Mouse (Mus musculus) right cerebral cortex, adult 2 months (tissue): ENCODE data around the gene Ccpg1os.

Experiments used
- DNase-seq, 2 experiments: peaks; one replicate each; pipeline ENCODE4 v3.0.0; 2021 to 2022; ENCODE audit warnings: low spot score in 2 of 2

Gene Ccpg1os

DNA sequence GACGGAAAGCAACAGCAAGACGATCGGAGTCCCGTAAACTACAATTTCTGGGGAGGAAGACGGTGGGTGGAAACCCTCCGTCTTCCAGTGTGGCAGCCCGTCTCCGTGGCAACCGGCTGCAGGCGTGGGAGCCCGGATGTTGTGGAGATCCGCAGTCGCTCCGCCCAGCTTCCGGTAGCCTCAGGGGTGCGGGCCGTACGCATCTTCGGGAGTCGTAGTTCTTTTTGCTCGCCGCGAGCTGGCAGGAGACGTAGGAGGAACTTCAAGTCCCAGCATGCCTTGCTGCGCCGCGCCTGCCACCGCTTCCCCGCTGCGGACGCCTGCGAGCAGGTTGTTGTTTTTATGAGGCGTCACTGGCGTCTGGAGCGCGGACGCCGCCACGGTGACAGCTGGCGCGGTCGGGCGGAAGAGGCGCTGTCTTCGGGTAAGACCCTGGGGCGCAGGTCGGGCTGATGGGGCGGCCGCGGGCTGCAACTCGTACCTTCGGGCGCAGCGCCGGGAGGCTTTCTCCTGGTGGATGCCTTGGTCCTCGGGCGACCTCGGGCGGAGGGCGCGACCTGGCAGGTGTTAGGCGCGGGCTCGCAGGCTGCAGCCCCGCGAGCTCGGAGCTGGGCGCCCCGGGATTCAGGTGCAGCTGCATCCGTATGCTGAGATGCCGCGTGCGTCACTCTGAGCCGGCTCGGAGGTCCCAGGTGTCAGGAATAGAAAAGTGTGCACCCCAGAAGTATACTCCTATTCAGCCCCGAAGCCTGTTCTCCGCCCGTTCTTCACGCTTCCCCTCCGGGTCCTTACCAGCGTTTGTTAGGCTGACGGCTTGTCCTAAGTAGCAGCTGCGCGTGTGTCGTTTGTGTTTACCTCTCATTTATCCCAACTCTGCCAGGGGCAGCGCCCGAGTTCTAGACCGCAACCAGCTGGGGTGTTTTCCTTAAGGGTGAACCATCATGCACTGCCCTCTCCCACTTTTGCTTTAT, at the start of gene Ccpg1os, which contains the start of gene Ccpg1:
Gene Ccpg1os (minus strand): TSS at position 133 of the 971 bp plus-strand sequence.
Gene Ccpg1 (plus strand): TSS at position 180 of the 971 bp plus-strand sequence.
- peak; percentile 97 to 98 for DNase-seq

DNA sequence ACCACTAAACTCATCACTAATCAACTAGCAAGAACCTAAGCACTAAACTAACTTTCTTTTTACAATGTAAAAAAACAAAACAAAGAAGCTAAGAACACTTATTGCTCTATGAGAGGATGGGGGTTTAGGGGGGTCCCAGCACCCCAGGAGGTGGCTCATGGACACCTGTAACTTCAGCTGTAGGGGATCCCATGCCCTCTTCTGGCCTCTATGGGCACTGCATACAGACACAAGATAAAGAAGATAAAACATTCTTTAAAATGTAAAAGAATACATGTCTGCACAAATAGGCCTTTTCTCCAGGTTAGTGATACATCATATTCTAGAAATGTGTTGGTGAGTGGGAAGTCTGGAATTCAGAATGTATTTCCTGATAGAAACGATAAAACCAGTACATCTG, 48.2 kb upstream of the Ccpg1os start:
- no peak for DNase-seq

DNA sequence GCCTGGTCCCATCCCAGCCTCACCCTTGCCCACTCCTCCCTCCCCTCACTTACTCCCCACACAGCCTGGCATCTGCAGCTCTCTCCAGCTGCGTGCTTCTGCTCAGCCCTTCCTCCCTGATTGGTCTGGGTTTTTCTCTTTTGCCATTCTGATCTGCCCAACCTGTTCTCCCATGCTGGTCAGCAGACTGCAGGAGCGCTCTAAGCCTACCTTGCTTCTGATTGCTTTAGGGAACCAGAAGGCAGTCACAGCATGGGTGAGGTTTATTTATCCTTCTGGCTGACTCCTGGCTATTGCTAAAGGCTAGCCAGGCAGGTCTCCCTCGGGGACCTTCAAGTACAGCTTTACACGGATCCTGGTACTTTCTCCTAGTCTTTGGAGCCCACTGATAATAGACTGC, 46.2 kb upstream of the Ccpg1os start:
- DNase-seq: no peak

DNA sequence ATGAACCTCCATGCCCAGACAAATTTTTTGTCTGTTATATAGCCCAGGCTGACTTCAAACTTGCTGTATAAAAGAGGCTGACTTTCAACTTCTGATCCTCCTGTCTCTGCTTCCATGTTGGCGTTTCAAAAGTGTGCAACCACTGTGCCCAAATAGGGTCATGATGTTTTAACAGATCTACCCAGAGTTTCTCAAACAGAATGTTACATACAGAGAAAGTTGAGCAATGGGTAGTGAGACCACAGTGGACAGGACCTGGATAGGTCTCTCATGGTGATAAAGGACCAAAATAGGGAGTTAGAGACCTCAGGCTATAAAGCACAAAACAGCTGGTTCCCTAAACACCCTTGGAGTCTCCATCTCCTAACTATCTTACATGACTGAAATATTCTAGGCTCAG, 45.3 kb upstream of the Ccpg1os start:
- no peak for DNase-seq

DNA sequence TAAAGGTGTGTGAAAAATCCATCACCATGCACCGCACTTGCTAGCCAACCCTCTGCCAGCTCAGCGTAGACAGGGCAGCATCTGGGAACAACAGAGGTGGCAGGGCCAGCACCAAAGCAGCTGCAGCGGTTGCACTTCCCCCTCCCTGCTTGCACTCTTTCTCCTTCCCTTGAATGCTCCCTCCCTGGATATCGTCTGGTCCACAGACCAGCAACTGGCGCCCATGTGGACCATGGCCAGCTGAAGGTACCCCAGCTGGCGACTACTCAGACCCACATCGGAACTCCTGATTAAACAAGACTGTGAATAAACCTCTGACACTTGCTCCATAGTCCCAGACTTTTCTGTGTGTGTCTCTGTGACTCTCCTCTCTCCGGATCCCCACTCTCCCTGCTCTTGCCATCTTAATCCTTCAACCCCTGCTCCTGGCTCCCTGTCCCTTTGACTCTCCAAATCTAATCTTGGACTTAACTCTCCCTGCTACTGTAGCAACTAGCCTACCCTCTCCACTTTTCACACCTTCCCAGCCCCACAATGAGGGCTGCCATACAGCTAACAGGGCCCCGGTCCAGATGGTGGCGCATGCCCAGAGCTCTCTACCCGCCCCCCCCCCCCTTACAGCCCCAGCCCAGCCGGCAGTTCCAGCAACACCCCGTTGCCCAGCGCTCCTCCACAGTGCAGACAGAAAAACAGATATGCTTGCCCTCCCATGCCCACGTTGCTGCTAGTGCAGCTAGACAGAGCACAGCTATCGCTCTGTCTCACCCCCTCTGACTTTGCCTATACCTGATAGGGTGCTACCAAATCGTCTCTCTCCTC, 40.8 kb upstream of the Ccpg1os start:
- peak; percentile 25 to 33 for DNase-seq

DNA sequence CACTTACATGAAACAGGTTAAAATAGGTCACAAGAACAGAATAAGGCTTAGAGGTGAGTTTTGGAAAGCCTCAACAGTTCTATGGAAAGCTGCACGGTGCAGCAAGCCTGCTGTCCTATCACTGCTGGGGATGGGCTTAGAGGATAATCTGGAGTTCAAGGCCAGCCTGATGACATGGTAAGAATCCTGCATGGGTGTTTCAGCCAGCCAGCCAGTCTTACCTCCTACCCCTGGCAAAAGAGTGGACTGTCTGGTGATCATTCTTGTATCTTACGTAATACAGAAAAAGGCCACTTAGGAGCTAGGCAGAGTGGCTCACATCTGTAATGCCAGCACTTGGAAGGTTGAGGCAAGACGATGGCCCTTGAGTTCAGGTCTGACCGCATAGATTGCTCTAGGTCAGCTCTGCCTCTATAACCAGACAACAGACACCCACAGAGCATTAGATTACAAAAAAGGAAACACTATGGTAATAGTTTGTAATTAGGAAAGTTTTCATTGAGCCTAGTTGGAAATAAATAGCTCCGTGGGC, 35.5 kb upstream of the Ccpg1os start:
- DNase-seq: no peak

DNA sequence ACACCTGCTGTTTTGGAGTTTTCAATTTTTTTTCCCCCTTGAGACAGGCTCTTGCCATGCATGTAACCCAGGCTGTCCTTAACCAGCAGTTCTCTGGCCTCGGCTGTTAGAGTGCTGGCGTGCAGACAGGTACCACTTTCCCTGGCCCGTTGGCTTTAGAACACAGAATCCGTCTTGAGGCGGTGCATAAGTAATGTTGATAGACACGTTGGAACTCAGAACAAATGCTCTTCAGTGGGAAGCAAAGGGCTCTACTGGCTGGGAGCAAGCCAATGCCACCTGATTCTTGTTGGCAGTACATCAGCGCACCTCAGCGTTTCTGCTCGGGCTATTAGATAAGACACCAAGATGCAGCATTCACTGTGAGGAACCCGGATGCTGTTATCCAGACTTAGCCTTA, 34.7 kb upstream of the Ccpg1os start:
- DNase-seq: no peak

DNA sequence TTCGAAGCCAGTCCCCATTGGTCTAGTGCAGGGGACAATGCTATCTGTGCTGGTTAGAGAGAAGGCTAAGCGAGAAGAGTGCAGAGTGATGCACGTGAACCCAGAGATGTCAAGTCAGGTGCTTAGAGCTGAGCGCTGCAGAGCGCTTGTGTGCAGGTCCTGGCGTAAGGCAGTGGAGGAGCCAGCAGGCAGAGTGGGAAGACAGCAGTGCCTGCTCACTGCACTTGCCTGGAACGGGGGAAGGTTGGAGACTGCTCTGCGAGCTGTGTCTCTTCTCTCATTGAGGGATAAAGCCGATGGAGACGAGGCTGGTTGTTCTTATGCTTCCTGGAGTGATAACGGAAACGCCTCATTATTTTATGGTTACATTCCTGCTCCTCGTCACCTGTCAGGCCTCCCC, 29.5 kb upstream of the Ccpg1os start:
- peak in 1 of 2 experiments; percentile 16 for DNase-seq

DNA sequence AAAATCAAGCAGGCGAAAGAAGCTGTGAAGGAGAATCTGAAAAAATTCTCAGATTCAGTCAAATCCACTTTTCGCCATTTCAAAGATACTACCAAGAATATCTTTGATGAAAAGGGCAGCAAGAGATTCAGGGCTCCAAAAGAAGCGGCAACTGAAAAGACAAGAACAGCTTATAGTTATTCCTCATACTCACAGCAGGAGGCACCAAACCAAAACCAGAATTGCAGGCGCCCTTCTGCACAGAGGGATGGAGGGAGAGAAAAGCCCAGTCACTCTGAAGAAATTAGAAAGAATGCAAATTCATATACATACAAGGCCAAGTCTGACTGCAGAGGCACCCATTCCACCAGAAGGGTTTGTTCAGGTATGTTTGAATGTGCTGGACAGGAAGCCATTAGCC, 27.4 kb upstream of the Ccpg1os start:
- DNase-seq: no peak

DNA sequence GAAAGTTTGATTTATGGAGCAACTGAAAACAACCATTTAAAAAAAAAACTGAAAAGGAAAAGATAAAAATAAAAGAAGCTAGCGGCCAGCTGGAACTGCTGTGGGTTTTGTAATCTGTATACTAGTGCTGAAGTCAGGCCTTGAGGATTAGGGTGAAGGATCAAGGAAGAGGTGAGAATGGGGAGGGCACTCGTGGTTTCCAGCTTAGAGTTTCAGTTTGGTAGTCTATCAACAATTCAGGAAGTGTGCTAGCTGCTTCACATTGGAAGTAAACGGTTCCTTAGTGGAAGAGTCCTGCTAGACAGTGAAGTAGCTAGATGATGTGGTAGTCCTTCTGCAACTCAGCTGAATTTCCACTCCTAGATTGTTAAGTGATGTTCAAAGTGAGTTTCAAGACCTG, 23.2 kb upstream of the Ccpg1os start:
- no peak for DNase-seq

DNA sequence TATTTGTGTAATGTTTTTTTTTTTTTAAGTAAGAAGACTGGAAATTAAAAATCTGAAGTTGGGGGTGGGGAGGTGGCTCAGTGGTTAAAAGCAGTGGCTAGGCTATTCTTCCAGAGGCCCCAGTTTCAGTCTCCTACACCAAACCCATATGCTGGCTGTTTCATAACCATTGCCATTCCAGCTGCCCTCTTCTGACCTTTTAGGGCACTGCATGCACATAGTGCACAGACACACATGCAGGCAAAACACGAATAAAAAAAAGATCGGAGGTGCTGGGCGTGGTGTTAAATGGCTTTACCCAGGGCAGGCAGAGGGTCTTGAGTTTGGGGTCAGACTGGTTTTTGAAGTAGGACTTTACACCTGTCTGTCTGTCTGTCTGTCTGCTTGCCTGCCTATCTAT, 21.0 kb upstream of the Ccpg1os start:
- no peak for DNase-seq

DNA sequence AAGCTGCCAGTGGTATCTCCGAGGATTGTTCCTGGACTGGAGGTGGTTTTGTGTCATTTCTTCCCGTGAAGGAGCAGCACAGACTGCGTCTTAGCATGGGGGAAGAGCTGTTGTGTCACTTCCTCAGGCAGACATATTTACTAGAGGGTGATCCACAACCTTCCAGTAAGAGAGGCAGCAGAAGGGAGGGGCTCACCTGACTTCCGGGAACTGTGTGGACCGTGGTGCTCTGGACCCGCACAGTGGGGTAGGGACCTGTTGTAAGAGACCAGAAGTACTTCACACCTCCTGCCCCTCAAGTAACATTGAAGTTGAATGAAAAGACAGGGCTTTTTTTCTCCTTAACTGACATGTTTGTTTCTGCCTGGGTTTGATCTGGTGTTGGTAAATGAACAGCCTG, 19.9 kb upstream of the Ccpg1os start:
- no peak for DNase-seq

DNA sequence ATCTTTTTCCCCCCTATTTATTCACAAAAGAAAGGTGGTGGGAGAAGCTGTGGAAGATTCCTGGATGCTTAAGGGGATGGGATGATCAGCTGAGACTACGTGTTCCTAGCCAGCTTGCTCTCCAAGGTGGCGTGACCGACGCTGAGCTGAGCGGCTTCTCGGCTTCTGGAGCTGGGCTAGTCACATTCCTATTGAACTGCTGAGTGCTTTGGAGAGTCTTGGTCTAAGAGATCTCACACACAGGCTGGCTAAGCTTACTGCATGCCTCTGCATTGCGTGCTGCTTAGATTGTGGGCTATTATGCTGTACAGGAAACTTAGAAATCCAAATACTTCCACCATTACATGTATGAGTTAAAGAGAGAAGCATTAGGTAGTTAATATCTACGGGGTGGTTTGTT, 18.9 kb upstream of the Ccpg1os start:
- no peak for DNase-seq

DNA sequence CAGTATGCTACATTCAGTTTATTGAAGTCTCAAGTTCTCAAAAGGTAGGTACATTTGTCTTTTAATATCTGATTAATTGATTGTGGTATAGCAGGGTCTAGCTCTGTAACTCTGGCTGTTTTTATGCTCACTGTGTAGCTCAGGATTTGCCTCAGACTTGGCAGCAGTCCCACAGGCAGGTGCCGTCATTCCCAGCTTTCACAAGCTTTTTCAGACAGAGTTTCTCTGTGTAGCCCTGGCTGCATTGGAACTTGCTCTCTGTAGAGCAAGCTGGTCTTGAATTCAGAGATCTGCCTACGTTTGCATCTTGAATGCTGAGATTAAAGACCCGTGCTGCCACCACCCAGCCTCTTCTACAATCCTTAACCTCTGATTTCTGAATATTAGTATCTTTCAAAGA, 17.0 kb upstream of the Ccpg1os start:
- no peak for DNase-seq

DNA sequence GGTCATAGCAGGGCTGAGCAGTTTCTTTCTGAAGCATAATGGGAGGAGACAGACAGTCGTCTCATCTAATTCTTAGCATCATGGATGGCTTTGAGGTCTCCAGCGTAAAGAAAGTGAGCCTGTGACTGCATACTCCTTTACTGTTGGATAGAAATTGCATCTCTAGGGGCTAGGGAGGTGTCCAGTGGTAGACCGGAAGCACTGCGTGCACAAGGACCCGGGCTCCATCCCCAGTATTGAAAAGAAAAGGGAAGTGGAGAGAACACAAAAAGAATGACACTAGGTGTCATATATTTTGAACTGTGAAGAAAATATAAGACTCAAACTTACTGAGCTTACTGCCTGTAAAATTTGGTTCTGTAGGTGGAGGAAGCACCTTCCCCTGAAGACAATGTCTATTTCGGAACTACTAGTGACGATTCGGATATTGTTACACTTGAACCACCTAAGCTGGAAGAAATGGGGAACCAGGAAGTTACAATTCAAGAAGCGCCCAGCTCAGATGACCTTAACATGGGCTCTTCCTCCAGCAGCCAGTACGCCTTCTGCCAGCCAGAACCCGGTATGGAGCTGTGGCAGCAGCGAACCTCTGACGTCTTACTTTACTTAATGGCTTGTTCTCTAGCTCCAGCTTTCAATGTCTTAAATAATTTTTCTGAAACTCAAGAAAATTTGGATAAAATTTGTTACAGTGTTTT, 16.3 kb upstream of the Ccpg1os start:
- DNase-seq: no peak

DNA sequence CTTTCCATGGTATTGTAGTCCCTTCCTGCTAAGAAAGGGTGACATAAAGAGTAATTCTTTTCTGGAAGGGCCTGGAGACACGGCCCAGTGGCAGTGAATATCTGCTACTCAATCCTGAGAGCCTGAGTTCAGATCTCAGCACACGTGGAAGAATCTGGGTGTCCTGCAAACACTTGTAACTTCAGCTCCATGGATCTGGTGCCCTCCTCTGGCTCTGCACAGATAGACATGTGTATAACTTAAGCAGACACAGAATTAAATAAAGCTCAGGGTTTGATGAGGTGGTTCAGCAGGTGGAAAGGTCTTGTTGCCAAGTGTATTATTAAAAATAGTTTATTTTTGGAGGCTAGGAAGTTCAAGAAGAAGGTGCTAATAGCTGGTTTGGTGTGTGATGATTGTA, 15.3 kb upstream of the Ccpg1os start:
- DNase-seq: no peak

DNA sequence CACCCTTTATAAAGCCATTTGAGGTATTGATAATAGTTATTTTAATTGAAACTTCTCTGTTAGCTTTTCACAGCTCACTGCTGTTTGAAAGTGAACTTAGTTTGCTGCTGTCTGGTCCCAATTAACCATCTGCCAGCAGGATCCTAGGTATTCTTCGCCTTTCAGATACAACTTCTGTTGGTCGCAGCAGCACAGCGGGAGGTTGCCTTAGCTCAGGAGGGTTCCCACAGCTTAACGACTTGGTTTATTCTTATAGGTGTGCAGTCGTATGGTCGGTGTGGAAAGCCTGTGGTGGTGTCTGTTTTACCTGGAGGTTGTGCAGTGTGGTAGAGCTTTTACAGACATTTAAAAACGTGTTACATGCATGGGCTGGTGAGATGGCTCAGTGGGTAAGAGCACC, 11.6 kb upstream of the Ccpg1os start:
- DNase-seq: no peak

DNA sequence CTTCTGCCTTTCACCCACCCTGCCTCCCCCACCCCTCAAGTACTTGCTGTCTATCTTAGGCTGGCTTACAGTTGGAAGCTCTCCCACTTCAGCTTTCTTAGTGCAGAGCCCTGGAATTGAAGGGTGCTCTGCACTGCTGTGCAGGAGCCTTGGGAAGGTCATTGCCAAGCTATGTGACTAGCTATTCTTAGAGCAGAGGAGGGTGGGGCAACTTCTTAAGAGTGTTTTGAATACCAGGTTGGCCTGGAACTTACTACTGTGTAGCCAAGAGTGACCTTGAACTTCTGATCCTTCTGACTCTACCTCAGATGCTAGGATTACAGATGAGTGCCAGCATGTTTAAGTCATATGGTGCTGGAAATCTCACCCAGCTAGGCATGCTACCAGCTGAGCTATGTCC, 11.0 kb upstream of the Ccpg1os start:
- DNase-seq: no peak

DNA sequence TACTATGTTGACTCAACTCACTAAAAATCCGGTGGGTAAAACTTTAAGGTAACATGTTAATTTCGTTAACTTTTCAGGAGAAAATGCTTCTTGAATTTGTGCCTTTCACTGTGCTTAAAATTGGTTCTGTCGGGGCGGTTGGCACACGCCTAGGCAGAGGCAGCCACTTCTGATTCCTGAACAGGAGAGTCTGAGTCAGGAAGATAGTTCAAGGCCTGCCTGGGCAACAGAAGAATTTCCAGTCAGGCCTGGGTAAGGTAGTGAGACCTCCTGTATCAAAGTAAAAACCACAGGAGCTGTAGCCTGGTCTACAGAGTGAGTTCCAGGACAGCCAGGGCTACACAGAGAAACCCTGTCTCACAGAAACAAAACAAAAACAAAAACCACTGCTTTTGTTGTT, 7.4 kb upstream of the Ccpg1os start:
- no peak for DNase-seq

DNA sequence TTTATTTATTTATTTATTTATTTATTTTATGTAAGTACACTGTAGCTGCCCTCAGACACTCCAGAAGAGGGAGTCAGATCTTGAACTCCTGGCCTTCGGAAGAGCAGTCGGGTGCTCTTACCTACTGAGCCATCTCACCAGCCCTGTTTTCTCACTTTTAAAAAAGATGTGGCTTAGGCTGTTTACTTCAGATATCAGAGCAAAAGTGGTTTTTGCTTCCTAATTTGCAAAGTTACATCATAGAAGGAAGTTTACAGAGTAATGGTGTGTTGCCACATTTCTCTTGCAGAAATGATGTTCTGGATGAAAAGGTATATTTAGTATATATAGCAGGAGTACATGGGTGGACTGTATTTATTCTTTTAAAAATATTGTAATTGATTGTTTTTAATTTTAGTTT, 6.2 kb upstream of the Ccpg1os start:
- DNase-seq: no peak

DNA sequence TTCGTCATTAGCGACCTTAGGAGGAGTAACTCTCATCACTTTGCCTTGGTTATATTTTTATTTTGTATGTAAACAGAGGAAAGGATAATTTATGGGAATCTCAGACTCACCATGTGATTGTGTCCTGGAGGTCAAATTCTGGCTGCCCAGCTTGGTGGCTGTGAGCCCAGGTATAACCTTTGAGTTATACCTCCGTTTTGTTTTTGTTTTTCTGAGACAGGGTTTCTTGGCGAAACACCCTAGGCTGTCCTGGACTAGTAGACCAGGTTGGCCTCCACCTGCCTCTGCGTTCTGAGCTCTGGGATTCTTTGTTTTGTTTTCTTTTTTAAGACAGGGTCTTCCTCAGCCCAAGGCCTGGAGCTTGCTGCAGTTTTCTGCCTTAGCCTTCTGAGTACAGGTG, 3.5 kb upstream of the Ccpg1os start:
- DNase-seq: no peak

DNA sequence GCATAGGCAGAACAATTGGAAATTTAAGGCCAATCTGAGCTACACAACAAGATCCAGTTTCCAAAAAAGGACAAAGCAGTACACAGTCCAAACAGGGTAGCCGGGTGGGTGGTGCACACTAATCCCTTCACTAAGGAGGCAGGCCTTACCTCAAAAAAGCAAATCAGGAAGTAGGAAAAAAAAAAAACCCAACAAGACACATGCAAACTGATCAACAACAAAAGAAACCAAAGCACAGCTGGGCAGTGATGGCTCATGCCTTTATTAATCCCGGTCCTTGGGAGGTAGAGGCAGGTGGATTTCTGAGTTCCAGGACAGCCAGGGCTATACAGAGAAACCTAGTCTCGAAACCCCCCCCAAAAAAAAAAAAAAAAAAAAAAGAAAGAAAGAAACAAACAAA, 2.5 kb upstream of the Ccpg1os start:
- DNase-seq: no peak
